Mouse (Mus musculus) right cerebral cortex, adult 18-20 months (tissue): ENCODE measurements around the gene Crybg1.
"Not testable (repeated sequence)": the region's sequence is repeated elsewhere in the genome, so short reads cannot be mapped to it uniquely, and the experiment has no call there.

ENCODE experiments used
- DNase-seq: peaks from one replicate; pipeline ENCODE4 v3.0.0; 2022; ENCODE audit warnings: mixed read lengths

The Crybg1 gene

DNA sequence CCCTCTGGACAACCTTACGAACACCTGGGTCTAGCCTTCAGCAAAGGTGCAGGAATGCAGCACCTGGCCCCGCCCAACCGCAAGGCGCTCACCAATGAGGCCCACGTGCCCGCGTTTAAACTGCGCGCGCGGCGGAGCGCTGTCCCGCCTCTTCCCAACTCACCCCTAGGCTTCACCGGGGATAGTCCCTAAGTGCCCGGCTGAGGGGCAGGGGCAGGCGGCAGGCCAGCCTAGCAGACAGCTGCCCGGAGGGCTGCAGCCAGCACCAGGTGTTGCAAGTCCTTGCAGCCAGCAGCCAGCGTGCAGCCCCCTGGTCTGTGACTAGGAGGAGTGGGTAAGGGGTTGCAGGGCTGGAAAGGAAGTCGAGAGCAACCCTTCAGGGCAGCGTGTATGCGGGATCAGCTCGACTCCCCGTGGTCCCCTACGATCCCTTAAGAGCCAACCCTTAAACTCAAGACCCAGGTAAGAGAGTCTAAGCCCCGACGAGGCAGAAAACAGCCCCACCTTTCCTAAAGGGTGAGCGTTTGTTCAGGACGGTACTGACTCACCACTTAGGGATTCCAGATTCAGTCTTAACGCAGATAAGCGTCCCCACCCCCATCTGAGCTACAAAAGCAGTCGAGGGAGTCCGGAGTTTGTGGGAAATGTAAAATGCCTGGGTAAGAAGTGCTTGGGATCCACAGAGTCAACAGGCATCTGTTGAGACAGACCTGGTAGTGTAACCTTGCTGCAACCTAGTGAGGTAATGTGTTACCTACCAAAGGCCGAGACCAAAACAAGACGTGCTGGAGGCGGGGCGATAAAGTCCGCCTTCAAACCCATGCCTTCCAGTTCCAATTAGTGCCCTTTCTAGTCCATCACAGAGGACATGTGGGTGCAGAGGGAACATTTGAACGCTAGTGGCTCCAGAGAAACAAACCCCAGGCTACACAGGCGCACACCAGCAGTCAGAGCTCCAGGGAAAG lies 142.7 kb downstream of the Crybg1 start:
- no peak for DNase-seq

DNA sequence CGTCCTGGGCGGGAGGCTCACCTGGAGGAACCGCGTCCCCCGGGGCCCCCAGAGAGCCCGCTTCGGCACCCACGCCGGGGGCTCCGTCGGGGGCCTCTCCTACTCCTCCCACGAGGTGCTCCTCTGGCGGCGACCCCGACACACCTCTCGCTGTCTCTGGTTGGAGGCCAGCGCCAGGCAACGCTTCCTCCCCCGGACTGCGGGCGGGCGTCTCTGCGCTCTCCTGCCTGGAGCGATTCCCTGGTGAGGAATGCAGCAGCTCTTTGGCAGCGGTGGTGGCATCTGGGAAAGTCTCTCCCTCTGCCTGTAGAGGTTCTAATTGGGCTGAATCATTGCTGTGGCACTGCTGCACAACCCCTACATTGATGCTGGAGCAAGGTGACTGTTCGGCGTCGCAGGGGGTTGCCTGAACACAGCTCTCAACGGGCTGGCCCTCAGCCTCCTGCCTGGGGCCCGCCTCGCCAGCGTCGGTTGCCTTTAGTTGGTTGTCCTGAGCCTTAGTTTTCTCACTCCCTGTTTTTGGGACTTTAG lies 144.4 kb downstream of the Crybg1 start:
- DNase-seq = peak; percentile 15

DNA sequence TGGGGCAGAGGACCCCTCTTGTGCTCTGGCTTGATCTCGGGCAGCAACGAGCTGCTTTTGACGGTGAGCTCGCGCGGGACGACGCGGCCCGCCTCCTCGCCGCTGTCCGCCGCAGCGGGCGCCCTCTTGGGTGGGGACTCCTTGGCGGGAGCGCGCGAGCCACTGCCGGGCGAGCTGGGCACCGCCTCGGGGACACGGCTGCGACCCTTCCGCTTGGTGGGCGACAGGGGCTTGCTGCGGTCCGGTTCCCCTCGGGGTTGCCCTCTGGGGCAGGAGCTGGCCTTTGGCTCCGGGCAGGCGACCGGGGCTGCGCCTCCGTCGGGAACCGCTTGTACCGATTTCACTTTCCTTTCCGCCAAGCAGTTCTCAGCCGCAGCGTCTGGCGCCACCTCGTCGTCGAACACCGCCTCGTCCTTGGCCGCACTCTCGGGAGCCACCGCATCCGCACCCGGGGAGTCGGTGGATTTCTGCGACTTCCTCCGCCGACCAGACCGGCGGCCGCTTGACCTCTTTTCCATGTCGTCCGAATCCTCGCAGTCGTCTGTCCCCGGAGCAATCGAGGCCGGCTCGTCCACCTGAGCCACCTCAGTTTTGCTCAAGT lies 145.0 kb downstream of the Crybg1 start:
- peak; percentile 11 for DNase-seq

DNA sequence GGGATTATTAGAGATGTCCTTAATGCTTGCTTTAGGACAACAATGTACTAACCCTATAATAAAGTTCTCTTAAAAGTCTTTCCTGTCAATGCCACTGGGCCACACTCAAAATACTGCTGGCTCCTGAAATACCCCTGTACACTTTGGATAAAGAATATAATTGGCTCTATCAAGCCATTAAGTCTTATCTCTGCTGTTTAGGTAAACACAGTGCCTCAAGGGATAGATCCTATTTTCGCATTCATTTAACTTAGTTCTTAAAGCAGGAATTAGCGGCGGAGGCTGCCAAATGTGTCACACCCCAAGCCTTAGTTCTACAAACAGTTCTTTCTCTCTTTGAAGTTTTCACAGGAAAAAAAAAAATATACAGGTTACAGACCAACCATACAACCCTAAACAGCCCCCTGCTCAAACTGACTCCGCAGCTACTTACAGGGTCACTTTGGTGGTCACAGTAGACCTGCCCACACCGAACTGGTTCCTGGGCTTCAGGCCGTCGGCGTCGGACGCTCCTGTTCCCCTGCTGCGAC lies 145.6 kb downstream of the Crybg1 start:
- DNase-seq = no peak

DNA sequence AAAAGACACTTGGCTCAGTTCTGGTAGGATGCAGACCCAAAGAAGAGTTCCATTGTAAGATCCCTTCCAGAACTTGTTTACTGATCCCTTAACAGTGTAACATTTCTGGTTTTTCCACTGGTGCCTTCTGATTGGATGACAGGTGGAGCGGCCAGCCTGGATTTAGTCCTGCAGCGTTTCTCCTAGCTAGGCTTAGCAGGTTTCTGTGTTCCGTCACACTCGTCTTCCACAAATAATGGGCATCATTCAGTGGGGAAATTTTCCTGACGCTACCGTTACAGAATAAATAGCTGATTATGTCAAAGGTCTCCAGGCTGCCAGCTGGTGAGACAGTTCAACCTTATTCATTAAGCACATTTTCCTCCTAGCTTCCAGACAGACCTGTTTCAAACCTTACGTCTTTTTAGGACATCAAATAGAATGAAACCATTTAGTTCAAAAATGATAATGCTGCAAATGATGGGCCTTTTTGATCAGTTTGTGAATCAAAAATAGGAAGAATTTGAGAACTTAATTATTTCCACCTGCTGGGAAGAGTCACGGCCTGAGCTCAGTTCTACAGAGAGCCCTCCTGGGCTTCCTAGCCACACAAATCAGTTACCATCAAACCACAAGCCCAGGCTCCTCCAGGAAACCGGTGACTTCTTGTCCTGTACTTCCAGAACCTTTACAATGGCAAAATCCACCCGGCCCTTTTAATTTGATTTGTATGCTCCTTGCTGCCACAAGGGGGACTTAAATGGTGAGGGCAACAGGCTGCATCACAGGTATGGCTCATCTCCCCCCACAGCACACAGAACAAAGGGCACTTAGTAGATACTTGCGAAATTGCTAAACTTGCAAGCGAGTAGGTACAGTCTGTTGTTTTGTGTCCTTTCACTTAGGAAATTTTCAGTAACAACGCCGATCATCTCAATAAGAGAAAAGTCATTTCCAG lies 146.4 kb downstream of the Crybg1 start:
- no peak for DNase-seq

DNA sequence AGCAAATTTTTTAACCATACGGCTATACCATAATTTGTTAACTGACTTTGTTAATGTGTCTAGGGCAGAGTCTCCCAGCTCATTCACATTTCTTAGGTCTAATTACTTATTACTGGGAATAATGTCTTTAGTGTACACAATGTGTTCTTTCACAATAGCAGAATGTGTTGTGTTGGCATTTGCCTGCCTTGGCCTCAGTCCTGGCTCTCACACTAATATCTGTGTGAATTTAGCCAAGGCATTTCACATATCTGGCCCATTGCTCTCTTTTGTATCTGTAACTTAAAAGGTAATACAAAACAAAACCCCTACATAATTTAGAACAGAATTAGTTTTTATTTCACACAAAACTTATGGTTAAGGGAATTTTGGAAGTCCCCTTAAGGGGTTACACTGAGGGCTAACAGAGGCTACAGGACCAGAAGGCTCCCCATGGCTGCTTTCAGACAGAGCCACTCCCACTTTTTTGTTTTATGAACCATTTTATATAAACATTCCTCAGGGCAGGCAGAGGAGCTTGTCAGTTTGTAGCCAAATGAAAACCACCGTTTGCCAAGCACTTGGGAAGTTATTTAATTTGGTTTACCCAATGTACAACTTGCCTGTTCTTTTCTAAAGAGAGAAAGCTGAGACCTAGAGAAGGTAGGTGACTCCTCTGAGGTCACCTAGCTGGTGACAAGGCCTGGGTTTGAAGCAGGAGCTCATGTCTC lies 148.3 kb downstream of the Crybg1 start:
- DNase-seq = no peak

DNA sequence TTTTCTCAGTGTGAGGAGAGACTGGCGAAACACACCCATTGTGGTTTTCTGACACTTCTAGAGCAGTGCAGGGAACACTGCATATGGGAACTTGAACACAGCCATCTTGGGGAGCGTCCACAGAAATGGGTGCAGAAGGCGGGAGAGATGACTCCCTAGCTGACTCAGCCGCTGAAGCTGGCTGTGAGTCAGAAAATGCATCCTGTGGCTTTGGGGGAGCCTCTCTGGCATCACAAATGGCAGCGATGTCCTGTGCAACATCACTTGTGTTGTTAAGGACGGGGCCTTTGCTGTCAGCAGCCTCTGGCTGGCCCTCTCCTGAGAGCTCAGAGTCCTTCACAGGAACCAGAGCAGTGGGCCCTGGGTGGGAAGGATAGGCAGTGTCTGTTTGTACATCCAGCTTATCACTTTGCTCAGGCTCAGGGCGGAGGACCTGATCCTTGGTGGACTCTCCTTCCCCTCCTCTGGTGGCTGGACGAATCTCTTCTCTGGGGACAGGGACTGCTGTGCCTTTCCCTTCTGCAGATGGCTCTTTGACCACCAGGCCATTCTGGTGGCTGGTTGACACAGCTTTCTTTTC lies 150.1 kb downstream of the Crybg1 start:
- peak; percentile 21 for DNase-seq

DNA sequence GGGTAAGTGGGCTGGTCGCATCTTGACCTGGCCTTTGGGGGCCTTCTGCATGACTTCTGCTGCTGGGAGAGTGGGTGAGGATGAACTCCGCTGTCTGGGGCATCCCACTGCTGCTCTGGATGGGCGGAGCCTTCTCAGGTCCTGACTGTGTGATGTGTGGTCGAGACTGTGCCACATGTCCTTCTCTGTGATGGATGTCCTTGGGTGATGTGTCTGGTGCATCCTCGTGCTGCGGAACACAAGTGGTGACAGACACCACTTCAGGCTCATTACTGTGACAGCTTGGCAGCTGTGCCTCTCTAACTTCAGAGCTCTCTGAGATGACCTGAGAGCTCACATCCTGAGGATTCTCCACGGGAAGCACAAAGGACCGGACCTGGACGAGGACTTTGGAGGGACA lies 150.6 kb downstream of the Crybg1 start:
- no peak for DNase-seq

DNA sequence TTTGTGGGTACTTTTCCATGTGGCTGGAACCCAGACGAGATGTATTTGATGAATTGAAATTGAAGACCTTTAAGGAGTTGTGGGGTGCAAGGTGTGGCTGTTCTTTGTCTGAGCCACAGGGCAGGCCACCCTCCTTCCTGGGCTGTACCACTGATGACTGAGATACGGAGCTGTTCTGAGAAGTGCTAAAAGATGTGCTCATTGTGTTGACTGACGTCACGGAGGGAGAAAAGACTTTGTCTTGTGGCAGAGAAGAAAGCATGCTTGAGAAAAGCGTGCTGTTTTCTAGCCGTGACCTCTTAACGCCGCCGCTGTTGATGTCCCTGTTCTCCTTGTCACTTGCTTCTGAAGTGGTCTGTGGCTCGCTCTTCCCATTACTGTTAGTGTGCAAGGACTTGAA lies 151.4 kb downstream of the Crybg1 start:
- no peak for DNase-seq

DNA sequence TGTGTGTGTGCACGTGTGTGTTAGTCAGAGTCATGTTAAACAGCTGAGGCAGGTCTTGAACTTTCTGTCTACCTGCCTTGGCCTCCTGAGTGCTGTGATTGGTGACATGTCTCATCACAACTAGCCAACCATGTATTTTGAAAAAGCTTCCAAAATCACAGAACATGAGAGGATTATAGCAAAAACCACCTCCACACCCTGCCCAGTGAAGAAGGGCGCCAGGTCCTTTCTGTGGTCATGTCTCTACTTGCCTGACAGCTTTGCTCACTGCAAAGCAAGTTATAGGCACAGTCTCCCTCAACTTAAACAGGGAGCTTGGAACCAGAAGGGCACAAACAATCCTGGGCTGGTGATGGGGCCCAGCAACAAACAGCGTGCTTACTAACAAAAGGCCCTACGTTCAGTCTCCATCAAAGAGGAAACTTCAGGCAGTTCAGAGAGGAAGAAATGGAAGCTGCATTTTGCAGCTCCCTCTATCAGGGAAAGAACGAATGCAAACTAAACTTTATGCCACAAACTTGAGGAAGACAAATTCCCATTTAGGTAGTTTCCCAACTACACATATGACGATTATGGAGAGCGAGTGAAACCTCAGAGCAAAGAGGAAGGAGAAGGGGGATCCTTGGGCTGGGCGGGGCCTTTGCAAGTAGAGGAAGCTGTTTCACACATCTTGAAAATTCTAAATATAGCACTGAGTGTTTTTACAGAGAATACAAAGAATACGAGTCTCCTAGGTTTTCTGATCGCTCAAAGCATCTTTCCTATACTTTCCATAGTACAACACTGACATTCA lies 152.6 kb downstream of the Crybg1 start:
- DNase-seq = no peak

DNA sequence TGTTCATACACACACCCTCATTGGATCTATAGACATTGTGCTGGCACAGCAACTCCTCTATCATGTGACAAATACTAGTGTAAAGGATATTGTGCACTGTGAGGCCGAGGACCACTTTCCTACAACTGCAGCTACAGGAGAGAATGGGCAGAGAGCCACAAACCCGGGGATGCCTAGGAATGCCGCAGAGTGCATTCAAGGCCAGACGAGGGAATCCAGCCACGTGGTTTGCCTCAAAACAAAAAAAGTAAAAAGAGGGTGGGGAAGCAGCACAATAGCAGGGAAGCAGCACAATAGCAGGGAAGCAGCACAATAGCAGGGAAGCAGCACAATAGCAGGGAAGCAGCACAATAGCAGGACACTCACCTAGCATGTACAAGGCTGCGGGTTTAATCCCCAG lies 155.5 kb downstream of the Crybg1 start:
- no peak for DNase-seq

DNA sequence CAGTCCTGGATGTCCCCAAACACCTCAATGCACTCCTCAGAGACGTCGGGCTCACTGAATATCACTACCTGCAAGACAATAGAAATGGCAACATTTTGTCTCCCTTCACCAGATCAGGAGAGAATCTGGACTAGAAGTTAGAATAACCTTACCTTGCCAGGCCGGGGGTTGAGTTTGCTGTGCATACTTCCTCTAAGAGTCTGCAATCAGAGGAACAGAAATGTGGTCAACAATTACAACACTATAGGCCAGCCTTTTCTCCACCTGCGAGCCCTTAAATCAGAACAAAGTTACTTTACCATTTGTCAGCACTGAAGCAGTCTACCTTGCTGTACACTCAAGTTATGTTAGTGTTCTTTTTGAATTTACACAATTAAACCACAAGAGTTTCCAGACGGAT lies 156.1 kb downstream of the Crybg1 start:
- DNase-seq = no peak

DNA sequence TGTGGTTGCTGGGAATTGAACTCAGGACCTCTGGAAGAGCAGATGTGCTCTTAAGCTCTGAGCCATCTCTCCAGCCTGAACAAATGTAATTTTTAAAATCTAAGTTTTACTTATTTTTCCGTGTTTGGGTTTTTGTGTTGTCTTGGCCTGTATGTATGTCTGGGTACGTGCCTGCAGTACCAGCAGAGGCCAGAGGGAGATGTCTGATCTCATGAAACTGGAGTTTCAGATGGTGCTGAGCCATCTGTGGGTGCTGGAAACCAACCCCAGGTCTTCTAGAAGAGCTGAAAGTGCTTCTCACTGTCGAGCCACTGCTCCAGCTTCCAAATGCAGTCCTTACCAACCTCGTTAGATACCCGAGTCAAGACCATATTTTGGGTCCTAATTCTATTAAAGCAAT lies 157.4 kb downstream of the Crybg1 start:
- DNase-seq = no peak

DNA sequence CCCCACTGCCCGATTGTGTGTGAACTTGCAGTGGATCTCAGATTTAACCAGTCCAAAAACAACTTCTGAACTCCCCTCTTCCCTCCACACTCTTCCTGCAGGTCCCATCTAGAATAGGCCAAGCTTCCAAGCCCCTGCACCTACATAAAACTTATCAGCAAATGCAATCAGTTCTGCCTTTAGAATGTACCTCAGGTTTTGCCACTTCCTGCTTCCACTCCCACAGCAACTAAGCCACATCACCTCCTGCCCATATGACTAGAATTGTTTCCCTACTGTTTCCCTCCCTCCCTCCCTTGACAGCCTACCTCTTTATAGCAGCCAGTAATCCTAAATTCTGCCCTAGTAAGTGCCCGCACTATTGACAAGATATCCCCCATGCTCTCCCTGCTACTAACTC lies 164.8 kb downstream of the Crybg1 start:
- DNase-seq = no peak

DNA sequence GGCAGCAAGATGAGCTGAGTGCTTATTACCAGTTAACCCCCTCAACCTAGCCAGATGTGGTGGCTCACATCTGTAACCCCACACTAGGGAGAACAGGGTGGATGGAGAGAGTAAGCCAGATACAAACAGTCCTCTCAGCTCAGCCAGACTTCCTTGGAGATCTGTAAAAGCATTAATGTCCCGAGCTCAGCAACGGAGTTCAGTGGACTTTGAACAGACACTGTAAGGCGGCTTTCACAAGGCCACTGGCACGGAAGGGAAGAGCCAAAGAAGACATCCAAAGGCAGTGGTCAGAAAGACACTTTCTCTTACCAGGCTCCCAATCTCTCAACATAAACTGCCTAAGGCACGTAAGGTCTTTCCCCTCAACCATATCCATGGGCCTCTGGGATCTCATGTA lies 165.4 kb downstream of the Crybg1 start:
- DNase-seq = no peak

DNA sequence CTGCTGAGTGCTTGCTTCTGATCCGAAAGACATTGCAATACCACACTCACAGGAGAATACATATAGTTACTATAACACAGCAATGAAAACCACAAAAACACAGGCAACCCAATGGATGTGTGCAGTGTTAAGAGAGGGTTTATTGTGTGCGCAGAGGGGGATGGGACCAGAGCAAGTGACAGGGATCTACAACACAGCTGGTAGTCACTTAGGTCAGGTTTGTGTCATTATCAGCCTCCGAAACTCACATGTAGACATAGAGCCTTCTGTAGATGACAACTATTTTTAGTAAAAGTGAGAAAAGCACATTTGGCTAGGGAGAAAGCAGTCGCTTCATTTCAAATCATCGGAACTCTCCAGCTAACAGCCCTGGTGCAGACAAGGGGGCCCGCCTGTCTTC lies 166.2 kb downstream of the Crybg1 start:
- no peak for DNase-seq

DNA sequence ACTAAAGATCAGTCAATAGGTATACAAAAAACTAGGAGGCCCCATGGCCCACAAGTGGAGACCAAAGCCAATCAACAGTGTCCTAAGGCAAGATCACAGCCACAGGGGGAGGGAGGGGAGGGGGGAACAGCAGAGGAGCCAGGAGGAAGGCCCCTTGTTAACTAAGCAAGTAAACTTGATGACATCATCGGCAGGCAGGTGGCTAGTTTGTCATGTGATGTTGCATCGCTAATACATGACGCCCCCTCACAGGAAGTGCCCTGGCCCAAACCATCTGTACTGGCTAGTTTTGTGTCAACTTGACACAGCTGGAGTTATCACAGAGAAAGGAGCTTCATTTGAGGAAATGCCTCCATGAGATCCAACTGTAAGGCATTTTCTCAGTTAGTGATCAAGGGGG lies 167.9 kb downstream of the Crybg1 start:
- not testable (repeated sequence) for DNase-seq

DNA sequence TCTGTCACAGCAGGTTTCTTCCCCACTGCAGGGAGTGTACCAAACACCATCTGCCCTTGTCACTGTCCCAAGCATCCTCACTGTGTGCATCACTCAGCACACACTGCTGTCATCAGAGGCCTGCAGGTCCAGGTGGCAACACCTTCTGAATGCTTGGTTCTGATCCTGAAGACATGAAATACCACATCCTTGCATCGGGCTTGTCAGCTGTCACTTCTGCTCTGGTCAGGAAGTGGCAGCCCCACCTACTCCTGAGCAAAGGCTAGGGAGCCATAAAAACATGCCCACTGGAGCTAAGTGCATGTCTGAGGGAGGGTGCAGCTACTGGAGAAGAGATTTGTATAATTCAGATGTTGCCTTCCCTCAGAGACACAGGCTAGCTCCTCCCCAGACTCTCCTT lies 168.6 kb downstream of the Crybg1 start:
- no peak for DNase-seq

DNA sequence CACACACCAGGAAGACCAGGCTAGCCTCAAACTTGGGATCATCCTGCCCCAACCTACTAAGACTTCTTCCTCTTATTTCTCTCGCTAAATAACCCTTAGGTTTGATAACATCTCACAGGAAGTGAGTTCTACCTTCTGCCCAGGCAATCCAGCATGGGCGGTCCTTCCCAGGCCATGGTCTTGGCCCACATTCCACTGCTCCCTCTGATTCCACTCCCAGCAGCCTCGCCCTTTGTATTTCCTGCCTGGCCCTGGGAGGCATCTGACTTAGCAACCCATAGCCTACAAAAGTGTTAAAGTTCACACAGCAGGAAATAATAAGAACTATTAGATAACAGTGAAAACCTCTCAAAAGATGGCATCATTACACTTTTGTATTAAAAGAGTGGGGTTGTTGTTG lies 171.3 kb downstream of the Crybg1 start:
- no peak for DNase-seq

DNA sequence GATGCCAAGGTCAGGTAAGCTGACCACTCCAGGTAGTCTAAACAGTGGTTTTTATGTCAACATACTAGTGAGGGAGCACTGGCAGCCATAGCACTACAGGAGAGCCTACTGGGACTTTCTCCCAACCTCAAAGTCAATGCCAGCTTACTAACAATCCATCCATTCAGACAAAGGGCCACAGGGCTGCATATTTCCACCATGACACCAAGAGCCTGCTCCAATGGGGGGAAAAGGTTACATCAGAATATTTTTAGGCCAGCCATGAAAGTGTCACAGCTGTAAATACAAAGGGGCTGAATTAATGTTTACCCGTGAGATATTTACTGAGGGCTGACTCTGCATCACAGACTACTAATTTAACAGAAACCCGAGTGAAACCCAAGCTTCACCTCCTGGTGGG lies 175.4 kb downstream of the Crybg1 start:
- DNase-seq = no peak

DNA sequence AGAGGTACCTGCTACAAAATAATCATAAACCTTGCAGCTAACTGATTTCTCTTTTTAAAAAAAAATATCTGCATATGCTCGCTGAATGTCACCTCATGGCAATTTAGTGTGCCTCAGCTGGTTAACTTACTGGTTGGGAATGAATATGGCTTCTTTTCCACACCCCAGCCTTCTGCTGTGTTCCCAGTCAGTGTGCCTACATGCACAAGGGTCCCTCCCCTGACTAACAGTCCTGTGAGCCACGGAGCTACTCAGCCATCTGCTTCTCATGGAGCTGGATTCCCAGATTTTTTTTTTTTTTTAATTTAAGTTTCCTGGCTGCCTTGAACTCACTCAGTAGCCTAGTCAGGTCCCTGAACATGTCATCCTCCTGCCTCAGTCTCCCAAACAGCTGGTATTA lies 183.7 kb downstream of the Crybg1 start:
- peak; percentile 9 for DNase-seq
